In genomic region chr15:25137091-25137490, GRCm38 (mm10) we compare ENCODE assay signal across 15 mouse cellular contexts.
DNase-seq lines count a peak whose midpoint lies in the region; ATAC-seq lines count a peak whose summit lies in the region.
"Had no signal": no experiment of that assay in that cellular context is flagged by ENCODE, and none has a peak within 500 bp of the region (broad histone marks: within the 10 kb centered on the region; RNA-seq: fewer than 3 reads in every experiment).

No protein-coding gene starts in this region.

- H3K27ac ChIP-seq in midbrain, embryonic 11.5 days (ENCODE audit: low read depth, low read length) = no peak overlapping the region
- H3K27ac ChIP-seq in midbrain, embryonic 16.5 days (ENCODE audit: low read length) = no peak overlapping the region
- no peak overlapping the region; the same call in 1 of the 2 replicates for H3K27ac ChIP-seq in embryonic facial prominence, embryonic 10.5 days (replicated peaks)
- H3K27ac ChIP-seq: layer of hippocampus, adult 2 months; limb, embryonic 15.5 days; lung, embryonic 15.5 days had no signal

- DNase-seq in midbrain, embryonic 11.5 days (ENCODE audit: low spot score, missing footprints) = peak; percentile 90
- DNase-seq in embryonic facial prominence, embryonic 10.5 days (ENCODE audit: low spot score) = peak; percentile 20
- DNase-seq in hindlimb bud, embryonic 11.5 days (ENCODE audit: extremely low spot score, low read depth, low spot score) = peak; percentile 26
- DNase-seq in yolk sac, embryonic 10.5 days (ENCODE audit: low spot score) = peak; percentile 5
- no peak for DNase-seq in gastrocnemius, postnatal 10 days
- no peak for DNase-seq in heart, postnatal 4 days
- DNase-seq: adrenal gland, postnatal 36 days; gastrocnemius, postnatal 14 days; kidney, adult 11 months; thymus, adult 2 months had no signal

- WGBS in midbrain, embryonic 11.5 days = 13% methylated on average over 3 of the region's 3 CpGs
- 10% methylated on average over 3 of the region's 3 CpGs for WGBS in midbrain, embryonic 16.5 days
- WGBS in embryonic facial prominence, embryonic 10.5 days = 35% methylated on average over 3 of the region's 3 CpGs

- H3K27me3 ChIP-seq in midbrain, embryonic 11.5 days (ENCODE audit: control insufficient read depth, insufficient read depth, low read length) = no peaks in the 10 kb centered on the region
- no peaks in the 10 kb centered on the region for H3K27me3 ChIP-seq in midbrain, embryonic 16.5 days (ENCODE audit: control insufficient read depth, insufficient read depth, low read depth, low read length)
- H3K27me3 ChIP-seq in embryonic facial prominence, embryonic 10.5 days (replicated peaks; ENCODE audit: low read depth, poor library complexity, severe bottlenecking) = no peaks in the 10 kb centered on the region
- H3K27me3 ChIP-seq: limb, embryonic 15.5 days; lung, embryonic 15.5 days; megakaryocyte, embryonic 14.5 days had no signal

- no peak overlapping the region for H3K4me3 ChIP-seq in midbrain, embryonic 11.5 days (ENCODE audit: low read depth, low read length)
- H3K4me3 ChIP-seq in midbrain, embryonic 16.5 days (ENCODE audit: low read depth, low read length) = no peak overlapping the region
- H3K4me3 ChIP-seq in embryonic facial prominence, embryonic 10.5 days = no peak overlapping the region
- H3K4me3 ChIP-seq: layer of hippocampus, adult 2 months; limb, embryonic 15.5 days; lung, embryonic 15.5 days; megakaryocyte, embryonic 14.5 days had no signal

- peaks cover 9% of the 10 kb centered on the region; the same call in 1 of the 2 replicates for H3K4me1 ChIP-seq in midbrain, embryonic 11.5 days (ENCODE audit: control insufficient read depth, insufficient read depth, low read length)
- H3K4me1 ChIP-seq in midbrain, embryonic 16.5 days (ENCODE audit: control insufficient read depth, insufficient read depth, low read length) = peaks cover 13% of the 10 kb centered on the region
- peaks cover 7% of the 10 kb centered on the region; the same call in 1 of the 2 replicates for H3K4me1 ChIP-seq in embryonic facial prominence, embryonic 10.5 days
- H3K4me1 ChIP-seq: limb, embryonic 15.5 days; lung, embryonic 15.5 days; megakaryocyte, embryonic 14.5 days had no signal

- H3K4me2 ChIP-seq in midbrain, embryonic 11.5 days = no peak overlapping the region
- H3K4me2 ChIP-seq in midbrain, embryonic 16.5 days (ENCODE audit: low read length) = no peak overlapping the region
- H3K4me2 ChIP-seq: limb, embryonic 15.5 days; lung, embryonic 15.5 days had no signal

- H3K9me3 ChIP-seq in midbrain, embryonic 11.5 days (ENCODE audit: control insufficient read depth, low read length) = no peaks in the 10 kb centered on the region
- no peaks in the 10 kb centered on the region for H3K9me3 ChIP-seq in midbrain, embryonic 16.5 days (replicated peaks; ENCODE audit: control insufficient read depth, low read length, poor library complexity, severe bottlenecking)
- no peaks in the 10 kb centered on the region for H3K9me3 ChIP-seq in embryonic facial prominence, embryonic 10.5 days
- H3K9me3 ChIP-seq: limb, embryonic 15.5 days; lung, embryonic 15.5 days; megakaryocyte, embryonic 14.5 days had no signal

- no peaks in the 10 kb centered on the region for H3K36me3 ChIP-seq in midbrain, embryonic 11.5 days (ENCODE audit: control insufficient read depth, insufficient read depth, low read length)
- no peaks in the 10 kb centered on the region for H3K36me3 ChIP-seq in midbrain, embryonic 16.5 days (ENCODE audit: control insufficient read depth, insufficient read depth, low read length)
- H3K36me3 ChIP-seq in embryonic facial prominence, embryonic 10.5 days (replicated peaks) = no peaks in the 10 kb centered on the region
- H3K36me3 ChIP-seq: limb, embryonic 15.5 days; lung, embryonic 15.5 days had no signal

- peak; percentile 73 for ATAC-seq in midbrain, embryonic 11.5 days (ENCODE audit: low FRiP score)
- no peak for ATAC-seq in midbrain, embryonic 16.5 days

- H3K9ac ChIP-seq in midbrain, embryonic 11.5 days (ENCODE audit: low read length) = no peak overlapping the region
- H3K9ac ChIP-seq in midbrain, embryonic 16.5 days (ENCODE audit: low read depth, low read length) = no peak overlapping the region
- H3K9ac ChIP-seq: limb, embryonic 15.5 days; lung, embryonic 15.5 days had no signal

Comparison
In these comparisons a context has a peak if more than half of its experiments do, and no peak if none do; other contexts are left out.
1. DNase-seq: peak in midbrain, embryonic 11.5 days (single experiment), embryonic facial prominence, embryonic 10.5 days (single experiment), hindlimb bud, embryonic 11.5 days (single experiment) and yolk sac, embryonic 10.5 days (single experiment); none in gastrocnemius, postnatal 10 days (single experiment) and heart, postnatal 4 days (single experiment).